Mouse (Mus musculus) lung, embryonic 16.5 days (tissue): ENCODE measurements around the gene Igfbp5. TPM values are rescaled to one million over a fixed set of nuclear protein-coding genes. Genes with fewer than 3 reads are reported as not detected.

Experiments
- ATAC-seq: fragments of 200-750 bp; cut with Nextera tagmentation; 2 replicates; pipeline ENCODE4 v1.8.0; 2017; ENCODE audit warnings: low read depth, mild to moderate bottlenecking, moderate library complexity
- H3K27ac ChIP-seq: fragments of 300-500 bp; sonication (generic); 2 replicates; pipeline ENCODE4 v1.5.1; 2014; ENCODE audit warnings: mild to moderate bottlenecking, control low read depth, low read length
- H3K27me3 ChIP-seq: fragments of 300-500 bp; sonication (generic); 2 replicates; pipeline ENCODE4 v1.6.1; 2014; ENCODE audit warnings: low read depth, low read length, mixed read lengths; ENCODE audit not compliant: control insufficient read depth, insufficient read depth
- H3K36me3 ChIP-seq: fragments of 300-500 bp; sonication (generic); 2 replicates; pipeline ENCODE4 v1.6.1; 2014; ENCODE audit warnings: low read length; ENCODE audit not compliant: control insufficient read depth, insufficient read depth
- H3K4me1 ChIP-seq: fragments of 300-500 bp; sonication (generic); replicated peaks from 2 replicates; pipeline ENCODE4 v1.6.1; 2014; ENCODE audit warnings: low read length, mixed read lengths; ENCODE audit not compliant: control insufficient read depth, insufficient read depth
- H3K4me2 ChIP-seq: fragments of 300-500 bp; sonication (generic); 2 replicates; pipeline ENCODE4 v1.6.1; 2014; ENCODE audit warnings: low read depth, low read length, control low read depth
- H3K4me3 ChIP-seq: fragments of 300-500 bp; sonication (generic); 2 replicates; pipeline ENCODE4 v1.5.1; 2014; ENCODE audit warnings: mild to moderate bottlenecking, low read length, control low read depth
- H3K9ac ChIP-seq: fragments of 300-500 bp; sonication (generic); 2 replicates; pipeline ENCODE4 v1.6.1; 2014; ENCODE audit warnings: low read length, control low read depth
- H3K9me3 ChIP-seq: fragments of 300-500 bp; sonication (generic); 2 replicates; pipeline ENCODE4 v1.6.1; 2016; ENCODE audit warnings: low read length; ENCODE audit not compliant: control insufficient read depth
- WGBS: fragments of 180-500 bp; shearing (Covaris S2); extraction: QIAGEN DNeasy Blood & Tissue Kit; methylation state at CpG from one replicate; pipeline ENCODE4 v1.1.7; 2014; 5-methylcytosine and 5-hydroxymethylcytosine counted together
- polyA plus RNA-seq: library from polyadenylated mRNA; unstranded; fragments of >200 nt; fragmentation: Nextera tagmentation; extraction: Ambion mirVana; gene quantifications from 2 replicates; pipeline ENCODE4 v1.2.1, GENCODE M21; 2015

The Igfbp5 gene
- polyA plus RNA-seq, 1 experiment from 2014 or later = 72.4 TPM

DNA sequence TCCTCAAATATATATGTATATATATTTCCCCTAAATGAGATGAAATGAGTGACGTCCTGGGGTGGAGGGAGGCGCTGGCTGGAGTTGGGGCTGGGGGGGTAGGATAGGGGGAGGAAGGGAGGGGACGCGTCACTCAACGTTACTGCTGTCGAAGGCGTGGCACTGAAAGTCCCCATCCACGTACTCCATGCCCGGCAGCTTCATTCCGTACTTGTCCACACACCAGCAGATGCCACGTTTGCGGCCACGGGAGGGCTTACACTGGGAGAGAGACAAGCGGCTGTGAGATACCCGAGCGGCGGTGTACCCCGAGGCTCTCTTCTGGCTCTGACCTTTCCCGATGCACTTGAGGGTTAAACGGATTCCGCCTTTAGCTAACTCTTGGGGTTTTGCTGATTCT, 12.4 kb downstream of the Igfbp5 start:
- no peak overlapping the region for H3K9ac ChIP-seq
- H3K4me2 ChIP-seq = no peak overlapping the region
- no peak overlapping the region for H3K27ac ChIP-seq
- no peaks in the 10 kb centered on the region for H3K9me3 ChIP-seq
- peaks cover 3% of the 10 kb centered on the region; the same call in 1 of the 2 replicates for H3K4me1 ChIP-seq
- ATAC-seq = no peak
- H3K27me3 ChIP-seq = no peaks in the 10 kb centered on the region
- no peak overlapping the region for H3K4me3 ChIP-seq
- 76% methylated on average over 21 of the region's 21 CpGs for WGBS
- H3K36me3 ChIP-seq = peaks cover 18% of the 10 kb centered on the region

DNA sequence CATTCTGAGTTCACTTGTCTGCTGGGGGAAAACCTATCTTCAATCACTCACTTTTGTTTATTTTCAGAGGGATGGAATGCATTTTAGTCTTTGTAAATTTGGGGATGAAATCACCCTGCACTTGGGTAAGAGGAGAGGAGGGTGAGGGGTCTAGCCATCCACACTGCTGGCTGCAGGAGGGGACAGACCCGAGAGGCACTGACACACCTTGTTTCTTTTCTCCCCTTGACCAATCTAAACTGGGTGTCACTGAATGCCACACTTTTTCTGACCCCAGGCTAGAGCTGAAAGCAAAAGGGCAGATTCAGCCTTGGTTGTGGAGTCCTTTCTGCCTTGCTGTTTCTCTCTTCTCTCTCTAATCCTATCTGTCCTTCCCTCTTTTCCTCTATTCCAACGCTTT, 13.0 kb downstream of the Igfbp5 start:
- no peak overlapping the region for H3K4me3 ChIP-seq
- H3K9me3 ChIP-seq = no peaks in the 10 kb centered on the region
- H3K27me3 ChIP-seq = no peaks in the 10 kb centered on the region
- H3K9ac ChIP-seq = no peak overlapping the region
- no peak overlapping the region for H3K4me2 ChIP-seq
- 36% methylated on average over 2 of the region's 2 CpGs for WGBS
- no peak for ATAC-seq
- H3K36me3 ChIP-seq = peaks cover 18% of the 10 kb centered on the region
- H3K27ac ChIP-seq = no peak overlapping the region
- peaks cover 3% of the 10 kb centered on the region; the same call in 1 of the 2 replicates for H3K4me1 ChIP-seq

DNA sequence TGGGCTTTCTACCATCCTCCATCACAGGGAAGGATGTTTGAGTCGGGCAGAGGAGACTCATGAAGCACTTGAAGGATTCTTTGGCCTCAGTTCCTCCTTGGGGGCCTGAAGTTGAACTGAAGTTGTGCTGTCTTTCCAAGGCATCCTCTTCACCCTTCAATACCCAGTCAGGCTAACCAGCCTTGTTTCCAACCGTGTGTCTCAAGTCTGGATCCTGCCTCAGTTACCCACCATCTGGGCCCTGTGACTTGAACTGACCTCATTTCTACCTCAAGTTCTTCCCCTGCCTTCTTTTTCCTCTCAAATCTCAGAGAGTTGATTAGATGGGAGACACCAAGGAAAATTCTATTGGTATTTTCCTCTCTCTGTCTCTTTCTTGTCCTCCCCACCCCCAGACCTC, 14.2 kb downstream of the Igfbp5 start:
- no peak for ATAC-seq
- H3K4me3 ChIP-seq = no peak overlapping the region
- no peaks in the 10 kb centered on the region for H3K27me3 ChIP-seq
- H3K9ac ChIP-seq = no peak overlapping the region
- H3K27ac ChIP-seq = no peak overlapping the region
- no peaks in the 10 kb centered on the region for H3K9me3 ChIP-seq
- no peak overlapping the region for H3K4me2 ChIP-seq
- 79% methylated on average over 2 of the region's 2 CpGs for WGBS
- H3K36me3 ChIP-seq = peaks cover 18% of the 10 kb centered on the region
- no peaks in the 10 kb centered on the region; the same call in 1 of the 2 replicates for H3K4me1 ChIP-seq

DNA sequence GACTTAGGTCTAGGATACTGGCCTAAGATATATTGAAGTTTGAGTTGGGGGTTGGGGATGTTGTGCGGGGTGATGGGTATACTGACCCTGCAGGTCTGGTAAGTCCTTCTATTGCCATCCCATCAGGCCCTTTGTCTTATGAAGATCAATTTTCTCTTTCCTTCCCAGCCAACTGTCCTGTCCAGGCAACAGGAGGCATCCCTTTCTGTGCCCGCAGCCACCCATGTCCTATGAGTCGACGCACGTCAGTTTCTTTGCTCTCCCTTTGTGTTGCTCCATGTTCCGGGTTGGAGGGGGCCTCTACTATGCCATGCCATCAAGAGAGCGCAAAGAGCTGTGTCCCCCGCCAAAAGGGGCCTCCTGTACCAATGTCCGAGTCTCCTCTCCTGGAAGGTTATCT, 14.7 kb downstream of the Igfbp5 start:
- H3K36me3 ChIP-seq = peaks cover 18% of the 10 kb centered on the region
- 93% methylated on average over 9 of the region's 9 CpGs for WGBS

DNA sequence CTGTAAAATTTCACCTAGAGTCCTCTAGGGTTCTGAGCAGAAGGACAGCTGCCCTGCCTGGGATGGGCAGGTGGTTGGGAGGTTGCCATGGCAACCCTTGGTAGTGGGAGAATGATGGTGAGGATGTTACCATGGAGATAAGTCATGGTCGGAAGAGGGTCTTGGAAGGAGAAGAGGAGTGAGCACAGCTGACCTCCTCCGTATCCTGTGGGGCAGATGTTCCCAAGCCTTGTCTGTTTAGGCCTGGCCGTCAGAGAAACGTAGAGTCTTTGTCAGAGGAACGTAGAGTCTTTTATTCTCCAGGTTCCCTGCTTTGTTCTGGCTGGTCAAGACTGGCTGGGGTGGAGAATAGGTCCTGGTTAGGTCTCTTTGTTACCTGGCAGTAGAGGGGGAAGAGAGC, 15.8 kb downstream of the Igfbp5 start:
- Histone ChIP-seq H3K27ac (no peak overlapping the region), H3K36me3 (peaks cover 18% of the 10 kb centered on the region), H3K9me3 (no peaks in the 10 kb centered on the region), H3K27me3 (no peaks in the 10 kb centered on the region), H3K9ac (no peak overlapping the region), H3K4me2 (no peak overlapping the region), H3K4me1 (no peaks in the 10 kb centered on the region; the same call in 1 of the 2 replicates), H3K4me3 (no peak overlapping the region)
- 80% methylated on average over 5 of the region's 5 CpGs for WGBS
- no peak for ATAC-seq

More for the DNA sequence above, 14.7 kb downstream of the Igfbp5 start:
- no peak overlapping the region for H3K4me3 ChIP-seq
- no peaks in the 10 kb centered on the region; the same call in 1 of the 2 replicates for H3K4me1 ChIP-seq
- H3K27me3 ChIP-seq = no peaks in the 10 kb centered on the region
- ATAC-seq = no peak
- H3K9me3 ChIP-seq = no peaks in the 10 kb centered on the region
- no peak overlapping the region for H3K27ac ChIP-seq
- no peak overlapping the region for H3K4me2 ChIP-seq
- no peak overlapping the region for H3K9ac ChIP-seq

DNA sequence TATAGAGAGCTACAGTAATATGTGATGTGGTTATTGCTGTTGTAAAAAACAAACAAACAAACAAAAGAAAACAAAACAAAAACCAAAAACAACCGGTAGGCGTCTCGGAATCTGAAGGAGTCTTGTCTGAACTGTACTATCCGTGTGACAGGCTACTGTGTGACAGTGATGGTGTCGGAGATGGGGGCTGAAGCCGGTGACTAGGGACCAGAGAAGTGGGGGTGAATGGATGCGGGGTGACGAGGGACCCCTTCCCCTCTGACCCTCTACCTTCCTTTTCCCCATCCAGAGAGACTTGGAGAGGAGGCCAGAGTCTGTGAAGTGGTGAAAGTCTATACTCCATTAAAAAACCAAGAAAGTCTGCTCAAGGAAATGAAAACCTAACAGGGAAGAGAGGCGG, 16.4 kb downstream of the Igfbp5 start:
- 79% methylated on average over 9 of the region's 9 CpGs for WGBS
- Histone ChIP-seq H3K4me3 (no peak overlapping the region), H3K27ac (no peak overlapping the region), H3K9ac (no peak overlapping the region), H3K4me2 (no peak overlapping the region), H3K9me3 (no peaks in the 10 kb centered on the region), H3K27me3 (no peaks in the 10 kb centered on the region), H3K36me3 (peaks cover 16% of the 10 kb centered on the region), H3K4me1 (no peaks in the 10 kb centered on the region; the same call in 1 of the 2 replicates)
- no peak for ATAC-seq

DNA sequence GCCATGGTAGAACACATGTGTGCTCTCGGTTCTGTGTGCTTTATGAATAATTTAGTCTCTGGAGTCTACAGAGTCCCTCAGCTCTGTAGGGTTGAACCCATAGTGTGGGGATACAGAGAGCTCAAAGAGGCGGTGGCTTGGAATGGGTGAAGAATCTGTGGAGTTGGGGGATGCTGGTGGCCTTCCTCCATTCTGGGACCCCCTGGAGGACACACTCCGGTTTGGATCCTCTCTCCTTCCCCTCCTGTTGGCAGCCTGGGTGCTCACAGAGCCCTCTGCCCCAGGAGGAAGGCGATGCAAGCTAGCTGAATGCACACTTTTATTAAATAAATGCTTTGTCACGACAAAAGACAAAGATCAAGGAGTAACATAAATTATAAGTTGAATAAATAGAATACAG, 17.1 kb downstream of the Igfbp5 start:
- no peak overlapping the region for H3K9ac ChIP-seq
- 56% methylated on average over 5 of the region's 5 CpGs for WGBS
- H3K4me2 ChIP-seq = no peak overlapping the region
- no peaks in the 10 kb centered on the region for H3K27me3 ChIP-seq
- no peaks in the 10 kb centered on the region for H3K9me3 ChIP-seq
- no peak for ATAC-seq
- H3K4me1 ChIP-seq = no peaks in the 10 kb centered on the region; the same call in 1 of the 2 replicates
- H3K27ac ChIP-seq = no peak overlapping the region
- no peak overlapping the region for H3K4me3 ChIP-seq
- peaks cover 11% of the 10 kb centered on the region for H3K36me3 ChIP-seq

DNA sequence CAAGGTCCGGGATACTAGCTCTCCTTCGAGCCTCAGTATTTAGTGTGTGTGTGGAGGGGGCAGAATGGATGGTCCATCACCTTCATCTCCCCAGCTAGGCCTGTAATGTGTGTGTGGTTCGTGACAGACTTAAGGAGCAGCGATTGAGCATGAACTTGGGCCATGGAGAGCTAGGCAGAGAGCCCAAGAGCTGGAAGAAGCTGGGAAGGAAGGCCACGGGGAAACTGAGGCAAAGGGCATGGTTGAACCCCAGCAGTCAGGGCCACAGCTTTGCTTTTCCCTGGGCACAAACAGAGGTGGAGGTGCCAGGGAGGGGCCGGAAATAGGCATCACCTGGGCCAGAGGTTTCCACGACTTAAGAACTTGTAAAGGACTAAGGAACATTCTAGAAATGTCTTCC, 17.5 kb downstream of the Igfbp5 start:
- no peak overlapping the region for H3K4me2 ChIP-seq
- no peak overlapping the region for H3K4me3 ChIP-seq
- H3K27me3 ChIP-seq = no peaks in the 10 kb centered on the region
- no peaks in the 10 kb centered on the region for H3K9me3 ChIP-seq
- WGBS = 69% methylated on average over 7 of the region's 7 CpGs
- H3K4me1 ChIP-seq = no peaks in the 10 kb centered on the region; the same call in 1 of the 2 replicates
- no peak overlapping the region for H3K27ac ChIP-seq
- peaks cover 11% of the 10 kb centered on the region; the same call in 1 of the 2 replicates for H3K36me3 ChIP-seq
- no peak for ATAC-seq
- no peak overlapping the region for H3K9ac ChIP-seq

DNA sequence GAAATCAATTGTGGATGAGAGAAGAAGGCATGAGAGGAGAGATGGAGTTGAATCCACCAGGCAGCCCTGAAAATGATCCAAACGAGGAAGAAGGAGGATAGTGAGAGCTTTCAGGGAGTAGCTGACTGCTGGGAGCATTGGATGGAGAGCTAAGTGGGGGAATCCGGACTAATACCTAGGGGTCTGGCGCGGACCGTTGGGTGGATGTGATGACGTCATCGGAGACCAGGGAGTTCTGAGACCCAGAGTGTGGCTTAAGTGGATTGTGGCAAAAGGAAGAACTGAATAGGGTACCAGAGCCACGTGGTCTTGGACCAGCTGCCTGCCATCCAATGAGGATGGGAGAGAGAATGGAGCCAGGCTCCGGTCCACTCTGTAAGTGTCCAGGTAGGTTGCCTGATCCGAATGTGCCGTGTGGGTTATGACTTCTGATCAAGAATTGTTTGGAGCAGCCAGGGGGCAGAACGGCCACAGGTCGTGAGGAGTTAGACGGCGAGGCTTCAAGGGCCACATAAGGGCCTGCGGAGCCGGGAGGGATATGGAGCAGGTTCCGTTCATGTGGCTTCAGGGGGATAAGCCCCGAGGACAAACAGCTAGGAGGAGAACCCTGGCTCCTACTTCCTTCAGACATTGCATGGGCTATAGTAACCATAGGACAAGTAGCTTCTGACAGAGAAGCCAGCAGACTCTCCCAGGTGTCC, 18.3 kb downstream of the Igfbp5 start:
- Histone ChIP-seq H3K4me2 (no peak overlapping the region), H3K4me3 (no peak overlapping the region), H3K36me3 (peaks cover 11% of the 10 kb centered on the region; the same call in 1 of the 2 replicates), H3K4me1 (no peaks in the 10 kb centered on the region), H3K9me3 (no peaks in the 10 kb centered on the region), H3K27me3 (no peaks in the 10 kb centered on the region), H3K27ac (no peak overlapping the region), H3K9ac (no peak overlapping the region)
- ATAC-seq = no peak; the same call in 1 of the 2 replicates
- 64% methylated on average over 19 of the region's 19 CpGs for WGBS
